8 mouse cellular contexts compared by ENCODE assay signal in the genomic region with DNA sequence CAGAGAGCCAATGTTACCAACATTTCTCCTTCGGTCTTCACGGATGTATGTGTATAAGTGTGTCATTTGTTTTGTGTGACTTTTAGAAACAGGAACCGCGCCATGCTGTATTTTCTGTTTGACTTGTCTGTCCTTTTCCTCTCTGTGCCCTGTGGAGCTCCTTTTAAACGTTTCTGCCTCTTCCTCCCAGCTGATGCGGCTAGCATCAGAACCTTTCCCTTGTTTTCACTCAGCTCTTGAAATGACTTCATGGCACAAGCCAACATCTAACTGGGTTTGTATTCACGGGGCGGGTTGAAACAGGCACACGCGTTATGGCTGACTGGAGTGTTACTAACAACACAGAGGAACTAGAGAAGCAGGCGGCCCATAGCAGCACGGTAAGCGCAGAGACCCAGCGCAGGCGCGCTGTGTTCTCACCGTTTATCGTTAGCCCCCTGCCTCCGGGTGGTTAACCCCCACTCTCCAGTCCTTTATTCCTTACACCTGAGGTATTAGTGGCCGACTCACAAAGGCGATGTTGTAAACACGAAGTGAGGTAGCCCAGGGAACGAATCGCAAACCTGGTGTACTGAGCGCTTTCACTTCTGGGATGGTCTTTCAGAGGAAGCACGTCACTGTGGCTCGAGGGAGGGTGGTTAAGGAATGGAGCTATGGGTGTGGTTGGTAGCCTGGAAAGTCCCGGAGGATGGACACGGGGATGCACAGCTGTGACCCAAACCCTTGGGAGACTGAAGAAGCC. TPM values are rescaled to one million over a fixed set of nuclear protein-coding genes. Genes with fewer than 3 reads are reported as not detected.
DNase-seq lines count a peak whose midpoint lies in the region; ATAC-seq and TF ChIP-seq lines count a peak whose summit lies in the region.

No protein-coding gene starts in this region.

- H3K4me2 ChIP-seq in hindbrain, embryonic 16.5 days (ENCODE audit: low read length) = peak overlapping the region; percentile 85

- no peaks in the 10 kb centered on the region for H3K79me2 ChIP-seq in macrophage (ENCODE audit: inconsistent target)

- no peaks in the 10 kb centered on the region for H3K27me3 ChIP-seq in hindbrain, embryonic 16.5 days (replicated peaks; ENCODE audit: control insufficient read depth, insufficient read depth, low read length)

- peak; percentile 75 to 82 for DNase-seq in cerebellum, postnatal 36 days
- DNase-seq in gastrocnemius, adult 2 months = peak; percentile 86
- peak; percentile 70 to 73 for DNase-seq in left cerebral cortex, adult 2 months (ENCODE audit: extremely low spot score in 1 of 2, low spot score in 2 of 2)
- DNase-seq in right cerebral cortex, adult 2 months (ENCODE audit: low spot score in 2 of 2) = peak; percentile 81 to 86
- peak; percentile 82 for DNase-seq in urinary bladder, postnatal 14 days (ENCODE audit: low spot score)

- intact Hi-C loops in gastrocnemius, adult 2 months (cut with DNase I) = no loop called here
- intact Hi-C loops in left cerebral cortex, adult 2 months (cut with DNase I) = loop anchor here (2.0 kb wide), 1 partner anchor 33 kb away; a partner anchor contains a TSS

- H3K4me3 ChIP-seq in gastrocnemius, adult 2 months = peak overlapping the region; percentile 76
- peak overlapping the region; percentile 48 for H3K4me3 ChIP-seq in hindbrain, embryonic 16.5 days (ENCODE audit: low read length)
- peak overlapping the region; percentile 68 for H3K4me3 ChIP-seq in left cerebral cortex, adult 2 months
- H3K4me3 ChIP-seq in macrophage (ENCODE audit: inconsistent target) = peak overlapping the region; percentile 62

- peaks cover 42% of the 10 kb centered on the region for H3K4me1 ChIP-seq in hindbrain, embryonic 16.5 days (ENCODE audit: control insufficient read depth, insufficient read depth, low read depth, low read length)

- 1% methylated on average over 29 of the region's 29 CpGs for WGBS in hindbrain, embryonic 16.5 days
- WGBS in macrophage (ENCODE audit: missing documents) = under 1% methylated on average over 29 of the region's 29 CpGs

- H3K36me3 ChIP-seq in hindbrain, embryonic 16.5 days (ENCODE audit: control insufficient read depth, insufficient read depth, low read length) = no peaks in the 10 kb centered on the region
- no peaks in the 10 kb centered on the region for H3K36me3 ChIP-seq in macrophage (ENCODE audit: inconsistent target)

- peak; percentile 96 for ATAC-seq in activated CD4-positive, CD25-positive, alpha-beta regulatory T cell, adult 4 months
- ATAC-seq in hindbrain, embryonic 16.5 days = peak; percentile 76

- TF ChIP-seq CTCF in gastrocnemius, adult 2 months (IDR thresholded peaks at IDR 0.05) = no peak
- no peak for TF ChIP-seq CTCF in left cerebral cortex, adult 2 months (IDR thresholded peaks at IDR 0.05)

- no peaks in the 10 kb centered on the region for H3K9me3 ChIP-seq in hindbrain, embryonic 16.5 days (ENCODE audit: control insufficient read depth, low read length)

- peak overlapping the region; percentile 83 for H3K9ac ChIP-seq in hindbrain, embryonic 16.5 days (ENCODE audit: low read depth, low read length)

- H3K27ac ChIP-seq in gastrocnemius, adult 2 months = peak overlapping the region; percentile 98
- H3K27ac ChIP-seq in hindbrain, embryonic 16.5 days (ENCODE audit: low read depth, low read length) = peak overlapping the region; percentile 98
- peak overlapping the region; percentile 99 for H3K27ac ChIP-seq in left cerebral cortex, adult 2 months
- peak overlapping the region; percentile 94 for H3K27ac ChIP-seq in macrophage

RNA-seq across cellular contexts. Expression of a gene that starts 31.9 kb away (rescaled TPM):
- polyA plus RNA-seq in activated CD4-positive, CD25-positive, alpha-beta regulatory T cell, adult 4 months (2017; shearing (Covaris generic)) = 100 to 1,000 TPM; 243 to 273 TPM
- total RNA-seq in gastrocnemius, adult 2 months (2021) = 10 to 100 TPM; 17.1 to 43.2 TPM
- 15,480 and 15,543 TPM in 2 replicates for polyA plus RNA-seq in hindbrain, embryonic 16.5 days (2015; fragmentation: Nextera tagmentation; extraction: Ambion mirVana)
- 100 to 1,000 TPM; 817 to 827 TPM for total RNA-seq in left cerebral cortex, adult 2 months (2021)
- 10 to 100 TPM in 1 of 26 experiments, 1 to 10 TPM in 23, under 1 TPM in 1, not detected in 1; 0.95 to 61.2 (median 3.6) TPM for total RNA-seq in macrophage (2018; cell fraction: chromatin; rRNA removed)
- total RNA-seq in macrophage (2018; cell fraction: cytosol; rRNA removed) = 10 to 100 TPM; 43.8 to 83.3 (median 62.4) TPM
- total RNA-seq in macrophage (2018; cell fraction: nucleus; rRNA removed) = 10 to 100 TPM in 23 of 26 experiments, 1 to 10 TPM in 3; 7.0 to 40.8 (median 19.8) TPM
- polyA plus RNA-seq in macrophage (2018) = 37.8 to 73.9 TPM (median 54.5 TPM) in 3 replicates

RNA-seq across cellular contexts. Expression of a gene that starts 32.1 kb away (rescaled TPM):
- not detected for polyA plus RNA-seq in activated CD4-positive, CD25-positive, alpha-beta regulatory T cell, adult 4 months (2017; shearing (Covaris generic))
- not detected for total RNA-seq in gastrocnemius, adult 2 months (2021)
- not detected in 2 replicates for polyA plus RNA-seq in hindbrain, embryonic 16.5 days (2015; fragmentation: Nextera tagmentation; extraction: Ambion mirVana)
- not detected for total RNA-seq in left cerebral cortex, adult 2 months (2021)
- 1 to 10 TPM in 2 of 26 experiments, not detected in 24; 1.0 to 1.4 TPM for total RNA-seq in macrophage (2018; cell fraction: chromatin; rRNA removed)
- not detected for total RNA-seq in macrophage (2018; cell fraction: cytosol; rRNA removed)
- total RNA-seq in macrophage (2018; cell fraction: nucleus; rRNA removed) = not detected
- 0.27 TPM in 1 of 3 replicates, not detected in the others for polyA plus RNA-seq in macrophage (2018)

RNA-seq across cellular contexts. Expression of a gene that starts 44.3 kb away (rescaled TPM):
- 100 to 1,000 TPM in 1 of 2 experiments, 10 to 100 TPM in 1; 98.3 to 120 TPM for polyA plus RNA-seq in activated CD4-positive, CD25-positive, alpha-beta regulatory T cell, adult 4 months (2017; shearing (Covaris generic))
- 1 to 10 TPM; 7.1 to 7.7 TPM for total RNA-seq in gastrocnemius, adult 2 months (2021)
- 20.8 and 23.3 TPM in 2 replicates for polyA plus RNA-seq in hindbrain, embryonic 16.5 days (2015; fragmentation: Nextera tagmentation; extraction: Ambion mirVana)
- total RNA-seq in left cerebral cortex, adult 2 months (2021) = 10 to 100 TPM; 56.1 to 61.4 TPM
- total RNA-seq in macrophage (2018; cell fraction: chromatin; rRNA removed) = 100 to 1,000 TPM in 10 of 26 experiments, 10 to 100 TPM in 16; 29.8 to 187 (median 71.5) TPM
- 100 to 1,000 TPM; 160 to 470 (median 218) TPM for total RNA-seq in macrophage (2018; cell fraction: cytosol; rRNA removed)
- 100 to 1,000 TPM in 18 of 26 experiments, 10 to 100 TPM in 8; 64.8 to 241 (median 115) TPM for total RNA-seq in macrophage (2018; cell fraction: nucleus; rRNA removed)
- 112 to 385 TPM (median 315 TPM) in 3 replicates for polyA plus RNA-seq in macrophage (2018)

RNA-seq across cellular contexts. Expression of a gene that starts 51.0 kb away (rescaled TPM):
- 100 to 1,000 TPM; 510 to 711 TPM for polyA plus RNA-seq in activated CD4-positive, CD25-positive, alpha-beta regulatory T cell, adult 4 months (2017; shearing (Covaris generic))
- 10 to 100 TPM; 15.8 to 33.9 TPM for total RNA-seq in gastrocnemius, adult 2 months (2021)
- polyA plus RNA-seq in hindbrain, embryonic 16.5 days (2015; fragmentation: Nextera tagmentation; extraction: Ambion mirVana) = 1,672 and 1,683 TPM in 2 replicates
- 100 to 1,000 TPM; 509 to 550 TPM for total RNA-seq in left cerebral cortex, adult 2 months (2021)
- total RNA-seq in macrophage (2018; cell fraction: chromatin; rRNA removed) = 100 to 1,000 TPM in 1 of 26 experiments, 10 to 100 TPM in 25; 26.7 to 113 (median 46.1) TPM
- total RNA-seq in macrophage (2018; cell fraction: cytosol; rRNA removed) = 100 to 1,000 TPM; 295 to 861 (median 494) TPM
- total RNA-seq in macrophage (2018; cell fraction: nucleus; rRNA removed) = 100 to 1,000 TPM in 19 of 26 experiments, 10 to 100 TPM in 7; 59.3 to 433 (median 153) TPM
- polyA plus RNA-seq in macrophage (2018) = 371 to 1,063 TPM (median 789 TPM) in 3 replicates

Comparison
In these comparisons a context has a peak if more than half of its experiments do, and no peak if none do; other contexts are left out.
1. Peak in every context shown above with its lines: DNase-seq, ATAC-seq, H3K4me3 ChIP-seq and H3K27ac ChIP-seq.
2. RNA of a gene that starts 31.9 kb away (polyA plus RNA-seq): 15,480 to 15,543 TPM in hindbrain, embryonic 16.5 days; 243 to 273 TPM in activated CD4-positive, CD25-positive, alpha-beta regulatory T cell, adult 4 months and 37.8 to 73.9 TPM in macrophage; every median in the first group is over 10 times any median in the second.